Mouse (Mus musculus) granulocyte monocyte progenitor cell, adult 5-6 weeks (primary cell): ENCODE data around the gene Mvb12b. TPM values are rescaled to one million over a fixed set of nuclear protein-coding genes. Genes with fewer than 3 reads are reported as not detected.
A peak's percentile ranks its signal among the peaks of the same experiment; 100 is the strongest.

Source experiments
- ATAC-seq: replicated peaks from 2 replicates; pipeline ENCODE4 v1.8.0; 2016; ENCODE audit warnings: mild to moderate bottlenecking, moderate TSS enrichment, inconsistent platforms; ENCODE audit not compliant: poor library complexity, severe bottlenecking
- total RNA-seq, 2 experiments: library from RNA; stranded (forward) in 1 of 2; stranded (reverse) in 1 of 2; fragments of 200-712, 200-1000 nt in 1 of 2; fragments of >200 nt in 1 of 2; fragmentation: Nextera tagmentation in 1 of 2; gene quantifications; 2 replicates each; pipeline ENCODE4 v1.2.3; 2014 to 2017

Mvb12b gene
- total RNA-seq, 2 experiments from 2014 or later = 16.6 to 46.2 TPM

- peak; percentile 13 for ATAC-seq
Measured at GRCm38 (mm10) chr2:33886386-33887327, 1.1 kb downstream of the Mvb12b start.

GRCm38 (mm10) chr2:33885264-33885651 lies 2.5 kb downstream of the Mvb12b start:
- ATAC-seq = no peak

DNA sequence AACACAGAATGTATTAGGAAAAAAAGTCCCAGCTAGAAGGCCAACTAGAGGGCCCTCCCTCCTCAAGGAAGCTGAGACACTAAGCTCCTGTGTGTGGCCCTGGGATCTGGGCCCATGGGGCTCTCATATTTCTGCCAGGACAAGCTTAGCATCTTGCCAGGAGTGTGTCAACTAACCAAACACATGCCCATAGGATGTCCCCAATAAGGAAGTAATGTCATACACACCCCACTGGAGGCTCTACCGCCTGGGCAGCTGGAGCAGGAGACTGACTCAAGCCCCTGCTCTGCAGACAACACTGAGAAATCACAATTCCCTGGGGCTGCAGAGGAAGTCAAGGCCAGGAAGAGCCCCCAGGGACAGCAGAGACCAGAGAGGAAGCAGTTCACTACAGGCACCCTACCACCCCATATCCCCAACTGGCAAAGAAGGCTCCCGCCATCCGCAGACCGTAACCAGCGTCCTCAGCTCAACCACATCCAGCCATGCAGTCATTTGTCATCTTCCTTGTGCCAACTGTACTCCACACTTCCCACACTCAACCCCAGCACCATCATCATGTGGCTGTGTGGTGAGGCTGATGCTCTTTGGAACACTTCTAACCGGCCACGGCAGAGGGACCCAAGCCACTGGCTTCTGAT lies 3.0 kb downstream of the Mvb12b start:
- peak; percentile 77 for ATAC-seq

DNA sequence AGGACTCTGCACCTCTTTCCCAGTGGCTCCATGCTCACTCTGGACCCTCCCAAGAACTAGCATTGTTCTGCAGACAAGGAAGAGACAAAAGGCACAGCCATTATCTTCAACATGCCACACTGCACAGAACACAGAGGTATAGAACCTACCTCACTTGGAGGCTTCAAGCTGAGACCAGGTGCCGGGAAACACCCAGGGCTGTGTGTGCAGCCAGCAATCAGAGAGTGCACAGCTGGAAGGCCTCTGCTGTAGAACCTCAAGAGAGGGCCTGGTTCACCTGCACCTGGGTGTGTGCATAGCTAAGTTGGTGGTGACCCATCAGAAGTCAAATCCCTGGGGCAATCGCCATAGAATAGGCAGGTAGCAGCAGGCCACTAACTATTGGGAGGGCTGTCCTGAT lies 8.5 kb downstream of the Mvb12b start:
- ATAC-seq = no peak

- no peak for ATAC-seq
Measured at GRCm38 (mm10) chr2:33878437-33878836, 9.3 kb downstream of the Mvb12b start.

GRCm38 (mm10) chr2:33877663-33878360 lies 9.9 kb downstream of the Mvb12b start:
- no peak for ATAC-seq

- no peak for ATAC-seq
Measured at GRCm38 (mm10) chr2:33876529-33877290, 11.0 kb downstream of the Mvb12b start.

DNA sequence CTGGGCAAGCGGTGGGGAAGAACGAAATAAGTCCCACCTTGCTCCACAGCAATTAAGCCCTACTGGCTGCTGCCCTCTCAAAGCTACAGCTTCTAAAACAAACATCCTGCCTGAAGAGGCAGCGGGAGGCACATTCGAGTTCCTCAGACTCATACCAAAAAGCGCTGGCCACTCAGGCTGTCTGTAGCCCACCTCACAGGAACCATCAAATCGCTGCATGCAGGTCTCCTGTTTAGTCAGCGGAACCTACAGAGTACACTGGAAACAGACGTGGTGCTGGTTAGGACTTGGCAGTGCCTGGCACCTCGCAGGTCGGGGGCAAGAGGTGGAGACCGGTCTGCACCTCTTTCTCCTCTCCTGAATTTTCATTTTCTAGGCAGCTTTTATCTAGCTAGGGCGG lies 12.2 kb downstream of the Mvb12b start:
- no peak for ATAC-seq

GRCm38 (mm10) chr2:33874856-33875576 lies 12.7 kb downstream of the Mvb12b start:
- no peak for ATAC-seq

DNA sequence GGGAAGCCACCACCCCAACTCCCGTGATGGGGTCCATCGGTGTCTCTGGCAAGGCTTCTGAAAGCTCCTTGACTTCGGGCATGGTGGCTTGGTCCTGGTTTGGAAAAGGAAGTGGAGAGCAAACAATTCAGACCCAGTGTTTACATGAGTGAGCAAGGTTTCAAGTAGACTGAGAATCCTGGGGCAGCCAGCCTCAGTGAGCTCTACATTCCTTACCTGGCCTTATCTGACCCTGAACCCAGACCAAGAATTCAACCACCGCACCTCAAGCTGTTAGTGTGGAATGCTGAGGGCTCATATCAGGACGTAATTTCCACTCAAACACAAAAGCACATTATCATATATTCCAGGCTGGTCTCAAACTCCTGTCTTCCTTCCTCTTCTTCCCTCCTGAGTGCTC lies 13.4 kb downstream of the Mvb12b start:
- no peak for ATAC-seq

DNA sequence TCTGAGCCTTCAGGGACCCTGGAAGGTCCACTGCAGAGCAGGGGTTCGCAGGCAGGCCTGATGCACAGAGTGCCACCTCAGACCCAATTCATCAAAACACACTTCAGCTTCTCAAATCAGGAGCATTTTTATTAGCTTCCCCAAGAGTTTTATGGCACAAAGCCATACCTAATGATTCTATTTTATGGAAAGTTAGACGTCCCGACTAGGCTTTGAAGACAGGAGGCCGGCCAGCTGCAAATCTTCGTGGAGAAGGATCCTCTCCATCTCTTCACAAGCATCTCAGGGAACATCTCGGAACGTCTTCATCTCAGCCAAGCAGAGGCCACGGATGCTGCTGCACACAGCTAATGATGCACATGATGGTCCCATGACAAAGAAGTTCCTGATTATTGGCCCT lies 14.2 kb downstream of the Mvb12b start:
- ATAC-seq = no peak

DNA sequence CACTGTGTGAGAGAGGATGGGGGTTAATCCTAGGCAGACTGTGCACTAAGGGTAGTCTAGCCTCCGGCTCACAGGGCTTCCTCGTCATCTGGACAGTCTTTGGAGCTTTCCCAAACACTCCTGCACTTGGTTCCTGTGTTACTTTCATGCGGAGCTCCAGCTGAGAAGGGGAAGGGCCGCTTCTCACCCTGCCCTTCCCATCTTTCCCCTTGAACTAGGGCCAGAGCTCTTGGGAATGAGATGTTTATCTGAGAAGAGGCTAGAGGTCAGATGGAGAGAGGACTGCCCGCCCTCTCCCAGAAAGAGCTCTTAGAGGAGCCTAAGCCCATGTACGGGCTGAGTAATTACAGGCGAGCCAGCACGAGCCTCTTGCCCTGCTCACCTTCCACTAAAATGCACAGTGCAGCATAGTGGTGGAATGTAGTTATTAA lies 14.9 kb downstream of the Mvb12b start:
- no peak for ATAC-seq

- no peak for ATAC-seq
Measured at GRCm38 (mm10) chr2:33871181-33871520, 16.6 kb downstream of the Mvb12b start.

GRCm38 (mm10) chr2:33870369-33871180 lies 17.2 kb downstream of the Mvb12b start:
- ATAC-seq = peak; percentile 50

DNA sequence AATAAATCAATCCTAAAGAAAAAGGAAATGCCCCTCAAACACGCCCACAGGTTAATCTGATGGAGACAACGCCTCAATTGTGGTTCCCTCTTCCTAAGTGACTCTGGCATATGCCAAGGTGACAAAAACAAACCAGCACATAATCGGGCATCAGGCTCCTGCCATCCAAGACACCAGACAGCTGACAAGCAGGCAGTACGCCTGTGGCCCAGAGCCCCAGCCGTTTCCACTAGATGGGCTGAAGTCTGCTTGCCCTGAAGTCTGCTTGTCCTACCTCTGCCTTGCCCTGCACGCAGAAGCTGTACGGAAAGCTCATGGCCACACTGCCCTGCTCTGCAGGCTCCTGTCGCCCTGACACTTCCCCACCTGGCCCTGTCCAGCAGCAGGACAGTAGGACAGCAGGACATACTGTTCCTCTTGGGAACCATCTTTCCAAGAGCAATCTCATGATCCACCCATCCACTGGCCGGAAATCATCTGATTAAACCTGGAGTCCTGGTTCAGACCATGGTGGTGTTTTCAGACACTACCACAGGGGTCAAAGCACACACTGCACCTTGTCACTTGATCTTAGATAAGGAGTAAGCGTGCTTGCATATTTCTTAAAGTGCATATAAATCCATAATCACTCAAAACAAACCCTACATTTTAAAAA lies 17.9 kb downstream of the Mvb12b start:
- ATAC-seq = no peak; the same call in 1 of the 2 replicates

GRCm38 (mm10) chr2:33868996-33869688 lies 18.6 kb downstream of the Mvb12b start:
- ATAC-seq = peak; percentile 54

DNA sequence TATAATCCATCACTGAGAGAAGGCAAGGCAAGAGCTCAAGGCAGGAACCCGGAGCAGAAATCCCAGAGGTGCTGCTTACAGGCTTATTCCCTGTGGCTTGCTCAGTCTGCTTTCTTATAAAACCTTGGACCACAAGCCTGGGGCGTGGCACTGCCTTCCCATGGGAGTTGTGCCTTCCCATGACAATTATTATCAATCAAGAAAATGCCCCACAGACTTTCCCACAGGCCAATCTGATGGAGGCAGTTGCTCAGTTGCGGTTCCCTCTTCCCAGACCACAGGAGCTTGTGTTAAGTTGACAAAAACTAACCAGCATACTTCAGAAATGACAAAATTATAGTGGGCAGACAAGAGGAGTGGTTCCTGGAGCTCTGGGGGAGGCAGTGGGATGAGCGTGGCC lies 19.4 kb downstream of the Mvb12b start:
- ATAC-seq = 0 out of 2 replicates have a peak, but pooled peaks have one; percentile 11

GRCm38 (mm10) chr2:33856746-33857145 lies 31.0 kb downstream of the Mvb12b start:
- ATAC-seq = peak; percentile 48; the same call in 1 of the 2 replicates
